Mouse (Mus musculus) embryo, embryonic 10 days (tissue): ENCODE measurements at regions not wholly inside any gene's neighbourhood (a gene's known extent, or its start where the extent isn't known, plus 50 kb on each side); places are given as distances from the start of the nearest gene placed in this dataset.
A peak's percentile ranks its signal among the peaks of the same experiment; 100 is the strongest.
"Not testable (repeated sequence)": the region's sequence is repeated elsewhere in the genome, so short reads cannot be mapped to it uniquely, and the experiment has no call there.

ENCODE experiments used
- DNase-seq: peaks from one replicate; pipeline ENCODE4 v3.0.0-alpha.2; 2015; ENCODE audit warnings: low spot score

- no peak for DNase-seq
Observed at GRCm38 (mm10) chr3:79002173-79002848, 284.0 kb downstream of the Rapgef2 start.

- no peak for DNase-seq
Observed at GRCm38 (mm10) chr3:79001754-79002153, 284.6 kb downstream of the Rapgef2 start.

- DNase-seq, result no peak
Observed at GRCm38 (mm10) chr3:79000293-79000692, 286.0 kb downstream of the Rapgef2 start.

DNA sequence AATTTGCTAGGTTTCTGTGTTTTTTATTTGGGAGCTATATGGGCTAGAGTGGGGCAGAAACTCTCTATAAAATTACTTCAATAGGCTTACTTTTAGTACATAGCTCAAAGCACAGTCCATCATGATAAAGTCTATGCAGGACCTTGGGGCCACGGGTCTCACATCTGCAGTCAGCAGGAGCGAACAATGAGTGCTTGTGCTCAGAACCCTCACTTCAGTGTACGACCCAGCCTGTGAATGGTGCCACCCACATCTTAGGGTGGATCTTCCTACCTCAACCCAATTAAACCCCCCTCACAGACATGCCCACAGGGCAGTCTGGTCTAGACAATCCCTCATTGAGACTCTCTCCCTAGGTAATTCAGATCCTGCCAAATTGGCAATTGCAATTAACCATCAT is 286.5 kb downstream of the Rapgef2 start:
- no peak for DNase-seq

DNA sequence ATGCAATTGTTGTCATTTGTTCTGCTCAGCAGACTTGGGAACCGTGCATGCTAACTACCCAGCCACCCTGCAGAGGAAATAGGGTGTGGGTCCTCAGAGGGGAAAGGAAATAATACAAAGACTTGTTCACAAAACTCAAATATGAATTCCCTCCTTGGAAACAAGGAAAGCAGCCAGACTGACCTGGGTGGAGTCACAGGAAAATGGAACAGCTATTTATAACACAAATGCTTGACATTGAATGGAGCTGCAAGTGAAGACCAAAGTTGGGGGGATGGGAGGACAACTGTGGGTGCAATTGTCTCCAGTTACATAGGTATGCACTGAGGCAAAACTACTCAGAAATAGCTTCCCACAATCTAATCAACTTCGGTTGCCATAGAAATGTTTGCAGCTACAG is 298.2 kb downstream of the Rapgef2 start:
- DNase-seq, result no peak

DNA sequence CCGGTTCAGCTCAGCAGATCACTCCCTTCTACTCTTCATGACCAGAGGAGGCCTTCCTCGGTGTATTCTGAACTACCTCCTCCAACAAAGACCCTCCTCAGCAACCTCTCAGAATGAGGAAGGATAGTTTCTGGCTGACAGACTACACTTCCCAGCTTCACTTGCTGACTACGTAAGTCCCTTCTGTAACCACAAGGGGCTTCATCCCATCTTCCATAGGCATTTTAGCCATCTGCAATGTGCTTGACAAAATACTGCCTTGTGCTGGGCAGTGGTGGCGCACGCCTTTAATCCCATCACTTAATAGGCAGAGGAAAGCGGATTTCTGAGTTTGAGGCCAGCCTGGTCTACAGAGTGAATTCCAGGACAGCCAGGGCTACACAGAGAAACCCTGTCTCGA is 299.6 kb downstream of the Rapgef2 start:
- no peak for DNase-seq

DNA sequence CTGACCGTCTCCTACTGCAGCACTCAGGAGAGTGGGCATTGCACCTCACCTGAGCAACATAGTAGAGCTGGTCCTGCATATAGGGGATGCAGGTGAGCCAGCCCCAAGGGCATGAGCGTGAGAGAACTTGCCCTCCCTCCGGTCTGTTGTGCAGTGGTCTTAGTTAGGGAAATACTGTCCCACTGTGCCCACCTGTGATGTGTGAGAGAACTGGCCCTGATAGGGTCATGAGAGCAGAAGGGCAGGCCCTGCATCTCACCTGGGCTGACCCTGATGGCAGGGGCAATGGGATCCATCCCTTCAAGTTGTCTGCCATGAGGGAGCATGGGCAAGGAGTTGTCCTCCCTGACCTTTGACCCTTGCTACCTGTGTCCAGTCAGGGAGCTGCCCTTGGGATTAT is 305.3 kb downstream of the Rapgef2 start:
- no peak for DNase-seq

GRCm38 (mm10) chr3:78978781-78979180 is 307.5 kb downstream of the Rapgef2 start:
- DNase-seq, result no peak

- peak; percentile 15 for DNase-seq
Observed at GRCm38 (mm10) chr3:78966683-78967549, 319.4 kb downstream of the Rapgef2 start.

GRCm38 (mm10) chr3:78964231-78964858 is 322.0 kb downstream of the Rapgef2 start:
- no peak for DNase-seq

- DNase-seq, result peak; percentile 70
Observed at GRCm38 (mm10) chr3:78958781-78959180, 327.5 kb downstream of the Rapgef2 start.

- no peak for DNase-seq
Observed at GRCm38 (mm10) chr3:78955364-78955763, 331.0 kb downstream of the Rapgef2 start.

- not testable (repeated sequence) for DNase-seq
Observed at GRCm38 (mm10) chr3:78949385-78949784, 336.9 kb downstream of the Rapgef2 start.

DNA sequence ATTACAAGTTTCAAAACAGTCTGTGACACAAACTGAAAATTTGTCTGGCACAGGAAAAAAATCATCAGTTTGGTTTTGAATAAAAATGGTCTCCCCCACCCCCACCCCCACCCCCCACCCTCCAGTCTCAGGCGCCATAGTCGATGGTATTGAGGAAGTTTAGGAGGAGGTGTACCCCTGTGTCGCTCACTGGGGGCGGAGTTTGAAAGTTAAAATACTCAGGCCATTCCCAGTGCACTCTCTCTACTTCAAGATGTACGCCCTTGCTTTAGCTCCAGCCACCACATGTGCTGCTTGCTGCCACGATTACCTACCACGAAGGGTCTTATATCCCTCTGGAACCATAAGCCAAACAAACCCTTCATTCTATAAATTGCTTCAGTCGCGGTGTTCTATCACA is 337.6 kb downstream of the Rapgef2 start:
- DNase-seq, result no peak

- DNase-seq, result peak; percentile 77
Observed at GRCm38 (mm10) chr3:78948171-78948570, 338.1 kb downstream of the Rapgef2 start.

- no peak for DNase-seq
Observed at GRCm38 (mm10) chr3:78947183-78947582, 339.1 kb downstream of the Rapgef2 start.

DNA sequence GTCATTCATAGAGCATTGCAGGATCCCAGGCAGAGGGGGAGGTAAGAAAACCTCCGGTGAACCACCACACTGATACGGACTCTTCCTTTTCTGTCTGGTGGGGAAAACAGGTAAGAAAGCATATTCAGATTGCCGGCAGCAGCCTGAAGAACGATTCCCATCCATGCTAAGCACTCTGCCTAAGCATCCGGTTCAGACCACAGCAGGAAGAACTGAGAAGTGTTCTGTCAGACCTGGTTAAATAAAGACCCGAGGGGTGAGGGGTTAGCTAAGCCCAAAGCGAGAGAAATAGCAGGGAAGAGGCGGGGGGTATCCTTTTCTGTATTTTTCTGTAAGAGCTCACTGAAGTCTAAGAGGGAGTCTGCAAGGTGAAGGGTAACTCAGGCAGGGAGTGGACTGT is 342.1 kb downstream of the Rapgef2 start:
- DNase-seq, result no peak

- DNase-seq, result no peak
Observed at GRCm38 (mm10) chr3:78932975-78933374, 353.3 kb downstream of the Rapgef2 start.

GRCm38 (mm10) chr3:78919850-78920249 is 366.5 kb downstream of the Rapgef2 start:
- no peak for DNase-seq

- peak; percentile 84 for DNase-seq
Observed at GRCm38 (mm10) chr3:78919407-78919806, 366.9 kb downstream of the Rapgef2 start.

DNA sequence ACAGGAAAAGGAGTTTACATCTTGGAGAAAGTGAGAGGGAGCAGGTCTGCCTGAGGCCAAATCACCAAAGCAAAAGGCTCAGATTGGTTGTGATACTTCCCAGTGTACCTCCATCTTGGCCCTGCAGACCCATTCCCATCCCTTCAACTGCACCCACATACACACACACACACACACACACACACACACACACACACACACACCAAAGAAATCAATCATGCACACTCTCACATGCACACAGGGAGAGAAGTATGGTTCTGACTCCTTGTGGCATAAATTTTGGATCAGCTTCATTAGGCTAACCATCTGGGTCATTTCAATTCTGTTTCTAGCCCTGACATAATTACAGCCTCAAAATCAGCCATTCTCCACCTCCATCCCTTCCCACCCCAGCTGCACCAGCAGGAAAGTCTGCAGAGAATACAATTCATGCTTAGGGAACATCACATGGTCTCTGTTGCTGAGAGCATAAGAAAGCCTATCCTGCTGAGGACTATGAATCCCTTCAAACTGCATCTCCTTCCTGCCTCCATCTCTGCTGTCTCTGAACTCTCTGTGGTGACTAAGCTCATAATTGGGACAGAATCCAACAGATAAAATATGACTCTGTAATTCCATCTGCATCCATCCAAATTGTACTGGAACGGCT is 378.0 kb downstream of the Rapgef2 start:
- no peak for DNase-seq

- no peak for DNase-seq
Observed at GRCm38 (mm10) chr3:78907778-78908177, 378.5 kb downstream of the Rapgef2 start.
